Mouse (Mus musculus) intestine, embryonic 14.5 days (tissue): ENCODE results near the gene Lce1g. TPM values are rescaled to one million over a fixed set of nuclear protein-coding genes. Genes with fewer than 3 reads are reported as not detected.

Experiments used
- ATAC-seq: fragments of 200-750 bp; cut with Nextera tagmentation; replicated peaks from 2 replicates; pipeline ENCODE4 v1.8.0; 2017; ENCODE audit warnings: low read depth, moderate number of reproducible peaks, moderate TSS enrichment, moderate library complexity; ENCODE audit not compliant: low FRiP score, low TSS enrichment
- DNase-seq: peaks from one replicate; pipeline ENCODE4 v3.0.0-alpha.2; 2018; ENCODE audit warnings: low spot score
- H3K27ac ChIP-seq: fragments of 300-500 bp; sonication (generic); 2 replicates; pipeline ENCODE4 v1.5.1; 2014; ENCODE audit warnings: low read depth, mild to moderate bottlenecking, control low read depth
- H3K27me3 ChIP-seq: fragments of 300-500 bp; sonication (generic); replicated peaks from 2 replicates; pipeline ENCODE4 v1.6.1; 2014; ENCODE audit warnings: low read length, control low read depth; ENCODE audit not compliant: control insufficient read depth, insufficient read depth
- H3K36me3 ChIP-seq: fragments of 300-500 bp; sonication (generic); 2 replicates; pipeline ENCODE4 v1.6.1; 2014; ENCODE audit warnings: low read length, control low read depth; ENCODE audit not compliant: control insufficient read depth, insufficient read depth
- H3K4me1 ChIP-seq: fragments of 300-500 bp; sonication (generic); replicated peaks from 2 replicates; pipeline ENCODE4 v1.6.1; 2014; ENCODE audit warnings: low read length, control low read depth, mixed read lengths; ENCODE audit not compliant: control insufficient read depth, insufficient read depth
- H3K4me2 ChIP-seq: fragments of 300-500 bp; sonication (generic); 2 replicates; pipeline ENCODE4 v1.6.1; 2014; ENCODE audit warnings: low read length
- H3K4me3 ChIP-seq: fragments of 300-500 bp; sonication (generic); 2 replicates; pipeline ENCODE4 v1.5.1; 2014; ENCODE audit warnings: low read depth, low read length, control low read depth, mixed read lengths
- H3K9ac ChIP-seq: fragments of 300-500 bp; sonication (generic); 2 replicates; pipeline ENCODE4 v1.6.1; 2014; ENCODE audit warnings: mild to moderate bottlenecking, low read length
- H3K9me3 ChIP-seq: fragments of 300-500 bp; sonication (generic); 2 replicates; pipeline ENCODE4 v1.6.1; 2016; ENCODE audit warnings: low read length, control low read depth; ENCODE audit not compliant: control insufficient read depth
- WGBS: fragments of 180-500 bp; shearing (Covaris S2); extraction: QIAGEN DNeasy Blood & Tissue Kit; methylation state at CpG from one replicate; pipeline ENCODE4 v1.1.7; 2014; 5-methylcytosine and 5-hydroxymethylcytosine counted together
- polyA plus RNA-seq: library from polyadenylated mRNA; unstranded; fragments of >200 nt; fragmentation: Nextera tagmentation; extraction: Ambion mirVana; gene quantifications from 2 replicates; pipeline ENCODE4 v1.2.1, GENCODE M21; 2014

The Lce1g gene
- not detected in 2 replicates for polyA plus RNA-seq

DNA sequence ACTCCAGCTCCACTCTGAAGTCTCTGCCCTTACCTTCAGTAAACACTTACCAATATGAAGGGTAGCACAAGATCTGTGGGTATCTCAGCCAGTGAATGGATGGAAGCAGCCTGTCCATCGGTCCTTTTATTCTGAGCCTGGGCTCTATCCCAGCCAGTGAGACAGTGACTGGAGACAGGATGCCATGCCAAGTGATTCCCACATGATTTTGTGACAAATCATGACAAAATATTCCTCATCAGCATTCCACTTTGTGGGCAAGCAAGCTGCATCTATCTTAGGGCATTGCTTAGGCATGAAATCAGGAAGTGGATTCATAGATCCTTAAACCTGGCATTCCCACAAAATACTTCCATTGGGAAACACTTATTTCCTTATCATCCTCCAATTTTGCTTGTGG, at the start of gene Lce1g:
TSS of gene Lce1g (minus strand) at position 101 of the 400 bp plus-strand sequence.
- H3K27me3 ChIP-seq, result no peaks in the 10 kb centered on the region
- H3K9me3 ChIP-seq, result no peaks in the 10 kb centered on the region
- no peak within 1 kb of the TSS for H3K27ac ChIP-seq
- 87% methylated on average over 1 of the region's 1 CpGs for WGBS
- ATAC-seq (no peak), DNase-seq (no peak)
- H3K9ac ChIP-seq, result no peak within 1 kb of the TSS
- no peaks in the 10 kb centered on the region for H3K36me3 ChIP-seq
- H3K4me2 ChIP-seq, result no peak within 1 kb of the TSS
- no peak within 1 kb of the TSS for H3K4me3 ChIP-seq
- no peaks in the 10 kb centered on the region for H3K4me1 ChIP-seq

DNA sequence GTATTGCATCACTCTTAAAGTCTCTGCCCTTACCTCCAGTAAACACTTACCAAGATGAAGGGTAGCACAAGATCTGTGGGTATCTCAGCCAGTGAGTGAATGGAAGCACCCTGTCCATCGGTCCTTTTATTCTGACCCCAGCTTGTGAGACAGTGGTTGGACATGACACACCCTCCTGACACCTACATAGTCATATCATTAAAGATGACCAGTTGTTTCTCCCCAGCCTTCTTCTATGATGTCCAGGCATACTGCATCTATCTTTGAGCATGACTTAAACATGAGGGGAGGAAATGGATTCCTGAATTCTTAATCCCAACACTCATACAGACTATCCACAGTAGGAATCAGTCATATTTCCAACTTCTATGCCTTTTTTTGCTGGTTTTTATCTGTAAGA, 38.3 kb upstream of the Lce1g start, which contains the start of gene Lce1j:
TSS of gene Lce1j (minus strand) at position 101 of the 400 bp plus-strand sequence.
- Histone ChIP-seq H3K9ac (no peak within 1 kb of the TSS), H3K4me2 (no peak within 1 kb of the TSS), H3K4me3 (no peak within 1 kb of the TSS), H3K27me3 (no peaks in the 10 kb centered on the region), H3K9me3 (no peaks in the 10 kb centered on the region), H3K27ac (no peak within 1 kb of the TSS), H3K4me1 (no peaks in the 10 kb centered on the region), H3K36me3 (no peaks in the 10 kb centered on the region)
- DNase-seq, result no peak
- no peak for ATAC-seq
- 81% methylated on average over 1 of the region's 1 CpGs for WGBS

- ATAC-seq (no peak), DNase-seq (no peak)
- Histone ChIP-seq H3K27ac (no peak within 1 kb of the TSS), H3K9ac (no peak within 1 kb of the TSS), H3K4me2 (no peak within 1 kb of the TSS), H3K4me3 (no peak within 1 kb of the TSS), H3K9me3 (no peaks in the 10 kb centered on the region), H3K4me1 (no peaks in the 10 kb centered on the region), H3K27me3 (no peaks in the 10 kb centered on the region), H3K36me3 (no peaks in the 10 kb centered on the region)
- WGBS, result 81% methylated on average over 1 of the region's 1 CpGs
Measured at GRCm38 (mm10) chr3:92778799-92779198, 26.7 kb upstream of the Lce1g start, which contains the start of gene Lce1i. Lce1i (minus strand) TSS chr3:92778899.

GRCm38 (mm10) chr3:92771573-92771972, 19.4 kb upstream of the Lce1g start:
- ATAC-seq (no peak), DNase-seq (no peak)
- Histone ChIP-seq H3K4me2 (no peak overlapping the region), H3K9me3 (no peaks in the 10 kb centered on the region), H3K4me3 (no peak overlapping the region), H3K27ac (no peak overlapping the region), H3K36me3 (no peaks in the 10 kb centered on the region), H3K4me1 (no peaks in the 10 kb centered on the region), H3K27me3 (no peaks in the 10 kb centered on the region), H3K9ac (no peak overlapping the region)
- 30% methylated on average over 3 of the region's 3 CpGs for WGBS

DNA sequence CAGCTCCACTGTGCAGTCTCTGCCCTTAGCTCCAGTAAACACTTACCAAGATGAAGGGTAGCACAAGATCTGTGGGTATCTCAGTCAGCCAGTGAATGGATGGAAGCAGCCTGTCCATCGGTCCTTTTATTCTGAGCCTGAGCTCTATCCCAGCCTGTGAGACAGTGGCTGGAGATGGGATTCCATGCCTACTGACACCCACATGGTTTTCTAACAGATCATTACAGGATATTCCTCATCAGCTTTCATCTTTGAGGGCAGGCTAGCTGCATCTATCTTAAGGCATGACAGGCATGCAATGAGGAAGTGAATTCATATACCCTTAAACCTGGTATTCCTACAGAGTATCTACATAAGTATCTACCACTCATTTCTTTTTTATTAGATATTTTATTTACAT, 12.8 kb upstream of the Lce1g start, which contains the start of gene Lce1h:
TSS of gene Lce1h (minus strand) at position 101 of the 400 bp plus-strand sequence.
- H3K27me3 ChIP-seq, result no peaks in the 10 kb centered on the region
- no peaks in the 10 kb centered on the region for H3K4me1 ChIP-seq
- no peaks in the 10 kb centered on the region for H3K36me3 ChIP-seq
- 93% methylated on average over 1 of the region's 1 CpGs for WGBS
- no peak within 1 kb of the TSS for H3K4me2 ChIP-seq
- no peak within 1 kb of the TSS for H3K9ac ChIP-seq
- ATAC-seq (no peak), DNase-seq (no peak)
- no peaks in the 10 kb centered on the region for H3K9me3 ChIP-seq
- no peak within 1 kb of the TSS for H3K4me3 ChIP-seq
- H3K27ac ChIP-seq, result no peak within 1 kb of the TSS

- Histone ChIP-seq H3K36me3 (no peaks in the 10 kb centered on the region), H3K9ac (no peak overlapping the region), H3K9me3 (no peaks in the 10 kb centered on the region), H3K4me1 (no peaks in the 10 kb centered on the region), H3K27me3 (no peaks in the 10 kb centered on the region), H3K4me2 (no peak overlapping the region), H3K27ac (no peak overlapping the region), H3K4me3 (no peak overlapping the region)
- WGBS, result 44% methylated on average over 3 of the region's 3 CpGs
- no peak for ATAC-seq
- no peak for DNase-seq
Measured at GRCm38 (mm10) chr3:92753197-92753596, 1.1 kb upstream of the Lce1g start.

DNA sequence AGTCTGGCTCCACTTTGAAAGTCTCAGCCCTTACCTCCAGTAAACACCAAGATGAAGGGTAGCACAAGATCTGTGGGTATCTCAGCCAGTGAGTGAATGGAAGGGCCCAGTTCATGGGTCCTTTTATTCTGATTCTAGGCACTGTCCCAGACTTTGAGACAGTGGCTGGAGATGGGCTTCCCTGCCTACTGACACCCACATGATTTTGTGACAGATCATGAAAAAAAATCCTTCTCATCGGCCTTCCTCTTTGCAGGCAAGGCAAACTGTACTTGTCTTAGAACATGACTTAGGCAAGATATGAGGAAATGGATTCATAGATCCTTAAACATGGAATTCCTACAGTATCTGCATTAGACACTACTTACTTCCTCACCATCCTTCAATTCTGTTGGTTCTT, 13.1 kb downstream of the Lce1g start, which contains the start of gene Gm38119:
TSS of gene Gm38119 (minus strand) at position 101 of the 400 bp plus-strand sequence.
- Histone ChIP-seq H3K9ac (no peak within 1 kb of the TSS), H3K4me2 (no peak within 1 kb of the TSS), H3K27me3 (no peaks in the 10 kb centered on the region), H3K27ac (no peak within 1 kb of the TSS), H3K36me3 (no peaks in the 10 kb centered on the region), H3K4me1 (no peaks in the 10 kb centered on the region), H3K9me3 (no peaks in the 10 kb centered on the region), H3K4me3 (no peak within 1 kb of the TSS)
- DNase-seq (no peak), ATAC-seq (no peak)
- 81% methylated on average over 1 of the region's 1 CpGs for WGBS

- ATAC-seq (no peak), DNase-seq (no peak)
- no peaks in the 10 kb centered on the region for H3K36me3 ChIP-seq
- 88% methylated on average over 5 of the region's 5 CpGs for WGBS
- no peak overlapping the region for H3K27ac ChIP-seq
- no peak overlapping the region for H3K4me2 ChIP-seq
- H3K9ac ChIP-seq, result no peak overlapping the region
- no peaks in the 10 kb centered on the region for H3K4me1 ChIP-seq
- H3K4me3 ChIP-seq, result no peak overlapping the region
- H3K27me3 ChIP-seq, result no peaks in the 10 kb centered on the region
- no peaks in the 10 kb centered on the region for H3K9me3 ChIP-seq
Measured at GRCm38 (mm10) chr3:92722631-92723030, 29.5 kb downstream of the Lce1g start.

DNA sequence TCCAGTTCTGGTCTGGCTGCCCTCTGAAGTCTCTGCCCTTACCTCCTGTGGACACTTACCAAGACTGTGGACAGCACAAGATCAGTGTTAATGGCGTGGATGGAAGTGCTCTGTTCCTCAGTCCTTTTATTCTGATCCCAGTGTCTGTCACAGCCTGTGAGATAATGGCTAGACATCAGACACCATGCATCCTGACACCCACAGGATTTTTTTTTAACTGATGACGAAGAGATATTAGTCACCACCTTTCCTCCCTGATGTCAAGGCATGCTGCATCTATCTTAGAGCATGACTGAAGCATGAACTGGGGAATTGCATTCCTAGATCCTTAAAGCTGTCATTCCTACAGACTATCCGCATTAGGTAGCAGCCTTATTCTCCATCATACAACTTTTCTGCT, 31.9 kb downstream of the Lce1g start, which contains the start of gene Lce1f:
TSS of gene Lce1f (minus strand) at position 101 of the 400 bp plus-strand sequence.
- DNase-seq, result no peak
- no peaks in the 10 kb centered on the region for H3K4me1 ChIP-seq
- H3K27me3 ChIP-seq, result no peaks in the 10 kb centered on the region
- no peak within 1 kb of the TSS for H3K4me2 ChIP-seq
- ATAC-seq, result no peak
- no peaks in the 10 kb centered on the region for H3K36me3 ChIP-seq
- H3K9me3 ChIP-seq, result no peaks in the 10 kb centered on the region
- WGBS, result 76% methylated on average over 3 of the region's 3 CpGs
- H3K9ac ChIP-seq, result no peak within 1 kb of the TSS
- H3K4me3 ChIP-seq, result no peak within 1 kb of the TSS
- H3K27ac ChIP-seq, result no peak within 1 kb of the TSS
